Mouse (Mus musculus): ENCODE results near the gene Foxp1.

Foxp1 gene

GRCm38 (mm10) chr6:99521038-99521640 is 1.4 kb downstream of the Foxp1 start:
- peak in 1 of 2 experiments; percentile 14 for DNase-seq (ENCODE audit: low read depth in 1 of 2, low spot score in 2 of 2)

- no peak for DNase-seq (ENCODE audit: low read depth in 1 of 2, low spot score in 2 of 2)
Measured at GRCm38 (mm10) chr6:99520676-99521037, 1.9 kb downstream of the Foxp1 start.

- DNase-seq (ENCODE audit: low read depth in 1 of 2, low spot score in 2 of 2), result peak in 1 of 2 experiments; percentile 3
Measured at GRCm38 (mm10) chr6:99519806-99520675, 2.5 kb downstream of the Foxp1 start.

GRCm38 (mm10) chr6:99519052-99519451 is 3.5 kb downstream of the Foxp1 start:
- no peak for DNase-seq (ENCODE audit: low read depth in 1 of 2, low spot score in 2 of 2)

GRCm38 (mm10) chr6:99515667-99516199 is 6.8 kb downstream of the Foxp1 start:
- DNase-seq (ENCODE audit: low read depth in 1 of 2, low spot score in 2 of 2), result no peak

- no peak for DNase-seq (ENCODE audit: low read depth in 1 of 2, low spot score in 2 of 2)
Measured at GRCm38 (mm10) chr6:99511862-99512261, 10.7 kb downstream of the Foxp1 start.

GRCm38 (mm10) chr6:99509189-99509592 is 13.3 kb downstream of the Foxp1 start:
- DNase-seq (ENCODE audit: low read depth in 1 of 2, low spot score in 2 of 2), result no peak

GRCm38 (mm10) chr6:99506816-99507215 is 15.7 kb downstream of the Foxp1 start:
- no peak for DNase-seq (ENCODE audit: low read depth in 1 of 2, low spot score in 2 of 2)

GRCm38 (mm10) chr6:99503741-99504140 is 18.8 kb downstream of the Foxp1 start:
- no peak for DNase-seq (ENCODE audit: low read depth in 1 of 2, low spot score in 2 of 2)

GRCm38 (mm10) chr6:99502727-99503126 is 19.8 kb downstream of the Foxp1 start:
- DNase-seq (ENCODE audit: low read depth in 1 of 2, low spot score in 2 of 2), result no peak

GRCm38 (mm10) chr6:99502314-99502713 is 20.2 kb downstream of the Foxp1 start:
- peak in 1 of 2 experiments; percentile 5 for DNase-seq (ENCODE audit: low read depth in 1 of 2, low spot score in 2 of 2)

- no peak for DNase-seq (ENCODE audit: low read depth in 1 of 2, low spot score in 2 of 2)
Measured at GRCm38 (mm10) chr6:99500570-99501270, 21.8 kb downstream of the Foxp1 start.

GRCm38 (mm10) chr6:99498082-99498481 is 24.4 kb downstream of the Foxp1 start:
- no peak for DNase-seq (ENCODE audit: low read depth in 1 of 2, low spot score in 2 of 2)

GRCm38 (mm10) chr6:99496114-99496513 is 26.4 kb downstream of the Foxp1 start:
- no peak for DNase-seq (ENCODE audit: low read depth in 1 of 2, low spot score in 2 of 2)

GRCm38 (mm10) chr6:99492937-99493336 is 29.6 kb downstream of the Foxp1 start:
- no peak for DNase-seq (ENCODE audit: low read depth in 1 of 2, low spot score in 2 of 2)

- DNase-seq (ENCODE audit: low read depth in 1 of 2, low spot score in 2 of 2), result no peak
Measured at GRCm38 (mm10) chr6:99491979-99492544, 30.5 kb downstream of the Foxp1 start.

GRCm38 (mm10) chr6:99491146-99491545 is 31.4 kb downstream of the Foxp1 start:
- DNase-seq (ENCODE audit: low read depth in 1 of 2, low spot score in 2 of 2), result no peak

- DNase-seq (ENCODE audit: low read depth in 1 of 2, low spot score in 2 of 2), result no peak
Measured at GRCm38 (mm10) chr6:99489900-99490648, 32.4 kb downstream of the Foxp1 start.

GRCm38 (mm10) chr6:99489423-99489822 is 33.1 kb downstream of the Foxp1 start:
- DNase-seq (ENCODE audit: low read depth in 1 of 2, low spot score in 2 of 2), result no peak

GRCm38 (mm10) chr6:99485884-99486640 is 36.5 kb downstream of the Foxp1 start:
- peak in 1 of 2 experiments; percentile 10 for DNase-seq (ENCODE audit: low read depth in 1 of 2, low spot score in 2 of 2)

Measured in monocyte, adult 2 months (primary cell).